Mouse (Mus musculus) kidney, postnatal 0 days (tissue): ENCODE measurements around the gene Olfr628. TPM values are rescaled to one million over a fixed set of nuclear protein-coding genes. Genes with fewer than 3 reads are reported as not detected.
"Not testable (repeated sequence)": the region's sequence is repeated elsewhere in the genome, so short reads cannot be mapped to it uniquely, and the experiment has no call there.

Source experiments
- ATAC-seq: fragments of 200-750 bp; cut with Nextera tagmentation; replicated peaks from 2 replicates; pipeline ENCODE4 v1.8.0; 2017; ENCODE audit warnings: low read depth, moderate number of reproducible peaks, moderate TSS enrichment, moderate library complexity; ENCODE audit not compliant: low FRiP score
- DNase-seq: peaks from one replicate; pipeline ENCODE4 v3.0.0-alpha.2; 2016; ENCODE audit warnings: low spot score
- H3K27ac ChIP-seq: fragments of 300-500 bp; sonication (generic); 2 replicates; pipeline ENCODE4 v1.5.1; 2014; ENCODE audit warnings: mild to moderate bottlenecking
- H3K27me3 ChIP-seq: fragments of 300-500 bp; sonication (generic); 2 replicates; pipeline ENCODE4 v1.6.1; 2014; ENCODE audit warnings: low read length, mixed read lengths; ENCODE audit not compliant: insufficient read depth
- H3K36me3 ChIP-seq: fragments of 300-500 bp; sonication (generic); 2 replicates; pipeline ENCODE4 v1.6.1; 2014; ENCODE audit warnings: low read length, mixed read lengths; ENCODE audit not compliant: insufficient read depth
- H3K4me1 ChIP-seq: fragments of 300-500 bp; sonication (generic); replicated peaks from 2 replicates; pipeline ENCODE4 v1.6.1; 2014; ENCODE audit warnings: antibody characterized with exemption, low read length, mixed read lengths; ENCODE audit not compliant: insufficient read depth
- H3K4me2 ChIP-seq: fragments of 300-500 bp; sonication (generic); 2 replicates; pipeline ENCODE4 v1.6.1; 2014; ENCODE audit warnings: mild to moderate bottlenecking, low read length, moderate library complexity, mixed read lengths
- H3K4me3 ChIP-seq: fragments of 300-500 bp; sonication (generic); replicated peaks from 2 replicates; pipeline ENCODE4 v1.5.1; 2014; ENCODE audit warnings: low read depth, low read length
- H3K9ac ChIP-seq: fragments of 300-500 bp; sonication (generic); 2 replicates; pipeline ENCODE4 v1.6.1; 2014; ENCODE audit warnings: low read depth, low read length
- H3K9me3 ChIP-seq: fragments of 300-500 bp; sonication (generic); replicated peaks from 2 replicates; pipeline ENCODE4 v1.6.1; 2016; ENCODE audit warnings: low read length, inconsistent platforms, mixed read lengths
- CTCF ChIP-seq: IDR thresholded peaks from 2 replicates; pipeline ENCODE4 v1.5.1; 2016; ENCODE audit warnings: antibody characterized with exemption, low read depth, mild to moderate bottlenecking, moderate library complexity
- WGBS: fragments of 180-500 bp; shearing (Covaris S2); extraction: QIAGEN DNeasy Blood & Tissue Kit; methylation state at CpG from one replicate; pipeline ENCODE4 v1.1.7; 2014; 5-methylcytosine and 5-hydroxymethylcytosine counted together
- polyA plus RNA-seq: library from polyadenylated mRNA; unstranded; fragments of >200 nt; fragmentation: Nextera tagmentation; extraction: Ambion mirVana; gene quantifications from 2 replicates; pipeline ENCODE4 v1.2.1, GENCODE M21; 2015

Gene Olfr628
- polyA plus RNA-seq, 1 experiment from 2014 or later, result not detected

GRCm38 (mm10) chr7:103757233-103757632, 27.1 kb downstream of the Olfr628 start, which contains the start of gene Olfr630:
Olfr630 (minus strand) TSS chr7:103757333.
- no peak within 1 kb of the TSS for H3K4me3 ChIP-seq

DNA sequence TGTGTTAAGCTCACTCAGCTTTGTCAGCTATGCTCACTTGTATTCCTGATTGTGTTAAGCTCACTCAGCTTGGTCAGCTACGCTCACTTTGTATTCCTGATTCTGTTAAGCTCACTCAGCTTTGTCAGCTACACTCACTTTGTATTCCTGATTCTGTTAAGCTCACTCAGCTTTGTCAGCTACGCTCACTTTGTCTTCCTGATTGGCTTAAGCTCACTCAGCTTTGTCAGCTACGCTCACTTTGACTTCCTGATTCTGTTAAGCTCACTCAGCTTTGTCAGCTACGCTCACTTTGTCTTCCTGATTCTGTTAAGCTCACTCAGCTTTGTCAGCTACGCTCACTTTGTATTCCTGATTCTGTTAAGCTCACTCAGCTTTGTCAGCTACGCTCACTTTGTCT, 32.0 kb downstream of the Olfr628 start:
- not testable (repeated sequence) for H3K4me3 ChIP-seq, H3K27me3 ChIP-seq, H3K4me1 ChIP-seq, H3K36me3 ChIP-seq, H3K9ac ChIP-seq, H3K9me3 ChIP-seq, DNase-seq, H3K4me2 ChIP-seq, H3K27ac ChIP-seq, ATAC-seq
- WGBS, result 81% methylated on average over 6 of the region's 6 CpGs

More at GRCm38 (mm10) chr7:103757233-103757632, 27.1 kb downstream of the Olfr628 start, which contains the start of gene Olfr630:
- Histone ChIP-seq H3K4me1 (no peaks in the 10 kb centered on the region), H3K27ac (no peak within 1 kb of the TSS), H3K4me2 (no peak within 1 kb of the TSS), H3K36me3 (no peaks in the 10 kb centered on the region), H3K27me3 (no peaks in the 10 kb centered on the region), H3K9me3 (no peaks in the 10 kb centered on the region), H3K9ac (no peak within 1 kb of the TSS)
- WGBS, result 34% methylated on average over 2 of the region's 2 CpGs
- no peak for DNase-seq
- ATAC-seq, result no peak
- no peak for TF ChIP-seq CTCF

DNA sequence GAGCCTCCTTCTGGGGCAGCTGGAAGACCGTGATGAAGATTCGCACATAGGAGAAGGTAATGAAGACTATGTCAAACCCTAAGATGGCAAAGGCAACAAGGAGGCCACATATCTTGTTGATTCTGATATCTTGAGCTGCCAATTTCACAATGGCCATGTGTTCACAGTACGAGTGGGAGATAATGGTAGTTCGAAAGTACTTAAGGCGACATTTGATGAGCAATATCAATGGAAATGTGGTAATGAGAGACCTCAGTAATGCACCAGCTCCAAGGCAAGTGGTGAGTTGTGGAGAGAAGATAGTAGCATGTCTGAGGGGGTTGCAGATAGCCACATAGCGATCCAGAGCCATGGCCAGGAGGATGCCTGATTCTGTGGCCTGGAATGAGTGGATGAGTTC, 37.5 kb downstream of the Olfr628 start:
- not testable (repeated sequence) for H3K9me3 ChIP-seq, H3K27me3 ChIP-seq, H3K36me3 ChIP-seq, ATAC-seq, DNase-seq, H3K9ac ChIP-seq, H3K27ac ChIP-seq, H3K4me2 ChIP-seq, H3K4me1 ChIP-seq, H3K4me3 ChIP-seq
- 91% methylated on average over 4 of the region's 6 CpGs for WGBS

DNA sequence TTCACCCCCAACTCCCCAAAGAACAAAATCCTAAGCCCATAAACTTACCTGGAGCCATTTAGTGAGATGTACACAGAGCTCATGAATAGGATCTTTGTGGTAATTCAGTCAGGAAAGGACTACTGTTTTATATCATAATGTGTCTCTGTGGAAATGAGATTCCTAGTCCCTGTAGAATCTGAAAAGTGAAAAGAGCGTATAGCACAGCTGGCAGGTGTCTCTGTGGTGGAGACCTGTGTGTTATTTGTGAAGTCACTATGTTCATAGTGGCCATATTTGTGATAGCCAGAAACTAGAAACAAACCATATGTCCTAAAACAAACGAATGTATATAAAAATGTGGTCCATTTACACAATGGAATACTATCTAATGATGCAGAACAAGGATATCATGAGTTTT, 41.3 kb downstream of the Olfr628 start, which contains the start of gene Olfr69:
Olfr69 (minus strand) TSS at position 101 of the 400 bp plus-strand sequence.
- no peaks in the 10 kb centered on the region for H3K36me3 ChIP-seq
- H3K4me3 ChIP-seq, result no peak within 1 kb of the TSS
- WGBS, result 73% methylated on average over 2 of the region's 2 CpGs
- no peak within 1 kb of the TSS for H3K9ac ChIP-seq
- no peaks in the 10 kb centered on the region for H3K27me3 ChIP-seq
- no peak for TF ChIP-seq CTCF
- H3K9me3 ChIP-seq, result no peaks in the 10 kb centered on the region
- no peak for ATAC-seq
- no peak within 1 kb of the TSS for H3K27ac ChIP-seq
- no peaks in the 10 kb centered on the region for H3K4me1 ChIP-seq
- no peak for DNase-seq
- H3K4me2 ChIP-seq, result no peak within 1 kb of the TSS

DNA sequence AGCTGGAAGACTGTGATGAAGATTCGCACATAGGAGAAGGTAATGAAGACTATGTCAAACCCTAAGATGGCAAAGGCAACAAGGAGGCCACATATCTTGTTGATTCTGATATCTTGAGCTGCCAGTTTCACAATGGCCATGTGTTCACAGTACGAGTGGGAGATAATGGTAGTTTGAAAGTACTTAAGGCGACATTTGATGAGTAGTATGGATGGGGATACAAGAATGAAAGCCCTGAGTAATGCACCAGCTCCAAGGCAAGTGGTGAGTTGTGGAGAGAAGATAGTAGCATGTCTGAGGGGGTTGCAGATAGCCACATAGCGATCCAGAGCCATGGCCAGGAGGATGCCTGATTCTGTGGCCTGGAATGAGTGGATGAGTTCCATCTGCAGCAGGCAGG, 47.5 kb downstream of the Olfr628 start:
- H3K9ac ChIP-seq, H3K4me2 ChIP-seq, H3K4me3 ChIP-seq, H3K27ac ChIP-seq, H3K27me3 ChIP-seq, H3K36me3 ChIP-seq, ATAC-seq, DNase-seq, H3K4me1 ChIP-seq, H3K9me3 ChIP-seq: not testable (repeated sequence)
- 84% methylated on average over 3 of the region's 4 CpGs for WGBS

GRCm38 (mm10) chr7:103779598-103779997, 49.4 kb downstream of the Olfr628 start, which contains the start of gene Olfr68:
Olfr68 (minus strand) TSS chr7:103779698.
- no peaks in the 10 kb centered on the region for H3K27me3 ChIP-seq
- ATAC-seq, result no peak
- no peak for TF ChIP-seq CTCF
- DNase-seq, result no peak
- H3K36me3 ChIP-seq, result no peaks in the 10 kb centered on the region
- H3K27ac ChIP-seq, result no peak within 1 kb of the TSS
- H3K4me3 ChIP-seq, result no peak within 1 kb of the TSS
- no peak within 1 kb of the TSS for H3K9ac ChIP-seq
- H3K4me2 ChIP-seq, result no peak within 1 kb of the TSS
- H3K9me3 ChIP-seq, result no peaks in the 10 kb centered on the region
- no peaks in the 10 kb centered on the region for H3K4me1 ChIP-seq
- 72% methylated on average over 3 of the region's 3 CpGs for WGBS

Other genes starting within 250 kb of the Olfr628 start
- not detected in 2 replicates for gene Olfr609, start 232.3 kb upstream of the Olfr628 start, polyA plus RNA-seq
- gene Olfr610, start 218.3 kb upstream of the Olfr628 start, polyA plus RNA-seq, result not detected in 2 replicates
- gene Olfr611, start 209.5 kb upstream of the Olfr628 start, polyA plus RNA-seq, result not detected in 2 replicates
- not detected in 2 replicates for gene Olfr612, start 187.7 kb upstream of the Olfr628 start, polyA plus RNA-seq
- not detected in 2 replicates for gene Olfr613, start 182.3 kb upstream of the Olfr628 start, polyA plus RNA-seq
- not detected in 2 replicates for gene Olfr615, start 174.3 kb upstream of the Olfr628 start, polyA plus RNA-seq
- gene Olfr616, start 161.2 kb upstream of the Olfr628 start, polyA plus RNA-seq, result not detected in 2 replicates
- not detected in 2 replicates for gene Olfr617, start 157.3 kb upstream of the Olfr628 start, polyA plus RNA-seq
- gene Olfr618, start 140.3 kb upstream of the Olfr628 start, polyA plus RNA-seq, result not detected in 2 replicates
- not detected in 2 replicates for gene Olfr619, start 129.8 kb upstream of the Olfr628 start, polyA plus RNA-seq
- gene Olfr620, start 117.8 kb upstream of the Olfr628 start, polyA plus RNA-seq, result not detected in 2 replicates
- not detected in 2 replicates for gene Olfr622, start 87.7 kb upstream of the Olfr628 start, polyA plus RNA-seq
- not detected in 2 replicates for gene Olfr623, start 66.7 kb upstream of the Olfr628 start, polyA plus RNA-seq
- 0.01 and 0.04 TPM in 2 replicates for gene Olfr624, start 59.2 kb upstream of the Olfr628 start, polyA plus RNA-seq
- gene Olfr625-ps1, start 47.7 kb upstream of the Olfr628 start, polyA plus RNA-seq, result not detected in 2 replicates
- gene Olfr243, start 15.7 kb upstream of the Olfr628 start, polyA plus RNA-seq, result not detected in 2 replicates
- gene Olfr629, start 14.6 kb downstream of the Olfr628 start, polyA plus RNA-seq, result not detected in 2 replicates
- gene Olfr630, start 27.0 kb downstream of the Olfr628 start, polyA plus RNA-seq, result not detected in 2 replicates
- gene Olfr69, start 41.2 kb downstream of the Olfr628 start, polyA plus RNA-seq, result not detected in 2 replicates
- not detected in 2 replicates for gene Olfr68, start 49.3 kb downstream of the Olfr628 start, polyA plus RNA-seq
- gene Olfr67, start 61.4 kb downstream of the Olfr628 start, polyA plus RNA-seq, result not detected in 2 replicates
- 402 and 408 TPM in 2 replicates for gene Hbb-bt, start 83.6 kb downstream of the Olfr628 start, polyA plus RNA-seq
- gene Hbb-bs, start 97.7 kb downstream of the Olfr628 start, polyA plus RNA-seq, result 1,726 and 1,799 TPM in 2 replicates
- not detected in 2 replicates for gene Hbb-bh2, start 110.1 kb downstream of the Olfr628 start, polyA plus RNA-seq
- gene Hbb-bh1, start 112.8 kb downstream of the Olfr628 start, polyA plus RNA-seq, result not detected in 2 replicates
- gene Hbb-y, start 122.8 kb downstream of the Olfr628 start, polyA plus RNA-seq, result 0.38 and 0.54 TPM in 2 replicates
- not detected in 2 replicates for gene Olfr66, start 155.9 kb downstream of the Olfr628 start, polyA plus RNA-seq
- gene Olfr64, start 164.1 kb downstream of the Olfr628 start, polyA plus RNA-seq, result not detected in 2 replicates
- gene Olfr65, start 173.1 kb downstream of the Olfr628 start, polyA plus RNA-seq, result not detected in 2 replicates
- not detected in 2 replicates for gene Olfr631, start 198.5 kb downstream of the Olfr628 start, polyA plus RNA-seq
- gene Olfr632, start 204.0 kb downstream of the Olfr628 start, polyA plus RNA-seq, result not detected in 2 replicates
- not detected in 2 replicates for gene Olfr633, start 214.1 kb downstream of the Olfr628 start, polyA plus RNA-seq
- gene Olfr635, start 240.8 kb downstream of the Olfr628 start, polyA plus RNA-seq, result not detected in 2 replicates